Mouse (Mus musculus) midbrain, embryonic 16.5 days (tissue): ENCODE results near the gene Traf6. TPM values are rescaled to one million over a fixed set of nuclear protein-coding genes. Genes with fewer than 3 reads are reported as not detected.

Experiments
- ATAC-seq: fragments of 200-750 bp; cut with Nextera tagmentation; 2 replicates; pipeline ENCODE4 v1.8.0; 2017; ENCODE audit warnings: moderate TSS enrichment
- H3K27ac ChIP-seq: fragments of 300-500 bp; sonication (generic); 2 replicates; pipeline ENCODE4 v1.5.1; 2014; ENCODE audit warnings: mild to moderate bottlenecking, low read length, mixed read lengths
- H3K27me3 ChIP-seq: fragments of 300-500 bp; sonication (generic); 2 replicates; pipeline ENCODE4 v1.6.1; 2014; ENCODE audit warnings: low read depth, low read length, mixed read lengths; ENCODE audit not compliant: control insufficient read depth, insufficient read depth
- H3K36me3 ChIP-seq: fragments of 300-500 bp; sonication (generic); 2 replicates; pipeline ENCODE4 v1.6.1; 2014; ENCODE audit warnings: mild to moderate bottlenecking, low read length, moderate library complexity, mixed read lengths; ENCODE audit not compliant: control insufficient read depth, insufficient read depth
- H3K4me1 ChIP-seq: fragments of 300-500 bp; sonication (generic); 2 replicates; pipeline ENCODE4 v1.6.1; 2014; ENCODE audit warnings: mild to moderate bottlenecking, low read length, mixed read lengths; ENCODE audit not compliant: control insufficient read depth, insufficient read depth
- H3K4me2 ChIP-seq: fragments of 300-500 bp; sonication (generic); 2 replicates; pipeline ENCODE4 v1.6.1; 2014; ENCODE audit warnings: mild to moderate bottlenecking, low read length, mixed read lengths
- H3K4me3 ChIP-seq: fragments of 300-500 bp; sonication (generic); 2 replicates; pipeline ENCODE4 v1.5.1; 2014; ENCODE audit warnings: low read depth, mild to moderate bottlenecking, low read length, moderate library complexity, mixed read lengths
- H3K9ac ChIP-seq: fragments of 300-500 bp; sonication (generic); 2 replicates; pipeline ENCODE4 v1.6.1; 2014; ENCODE audit warnings: low read depth, low read length, mixed read lengths
- H3K9me3 ChIP-seq: fragments of 300-500 bp; sonication (generic); replicated peaks from 2 replicates; pipeline ENCODE4 v1.6.1; 2014; ENCODE audit warnings: mild to moderate bottlenecking, low read length, mixed read lengths; ENCODE audit not compliant: control insufficient read depth, poor library complexity, severe bottlenecking
- WGBS: fragments of 180-500 bp; shearing (Covaris S2); extraction: QIAGEN DNeasy Blood & Tissue Kit; methylation state at CpG from one replicate; pipeline ENCODE4 v1.1.7; 2014; 5-methylcytosine and 5-hydroxymethylcytosine counted together
- polyA plus RNA-seq: library from polyadenylated mRNA; unstranded; fragments of >200 nt; fragmentation: Nextera tagmentation; extraction: Ambion mirVana; gene quantifications from 2 replicates; pipeline ENCODE4 v1.2.1, GENCODE M21; 2015

The Traf6 gene
- polyA plus RNA-seq, 1 experiment from 2014 or later, result 5.2 TPM

DNA sequence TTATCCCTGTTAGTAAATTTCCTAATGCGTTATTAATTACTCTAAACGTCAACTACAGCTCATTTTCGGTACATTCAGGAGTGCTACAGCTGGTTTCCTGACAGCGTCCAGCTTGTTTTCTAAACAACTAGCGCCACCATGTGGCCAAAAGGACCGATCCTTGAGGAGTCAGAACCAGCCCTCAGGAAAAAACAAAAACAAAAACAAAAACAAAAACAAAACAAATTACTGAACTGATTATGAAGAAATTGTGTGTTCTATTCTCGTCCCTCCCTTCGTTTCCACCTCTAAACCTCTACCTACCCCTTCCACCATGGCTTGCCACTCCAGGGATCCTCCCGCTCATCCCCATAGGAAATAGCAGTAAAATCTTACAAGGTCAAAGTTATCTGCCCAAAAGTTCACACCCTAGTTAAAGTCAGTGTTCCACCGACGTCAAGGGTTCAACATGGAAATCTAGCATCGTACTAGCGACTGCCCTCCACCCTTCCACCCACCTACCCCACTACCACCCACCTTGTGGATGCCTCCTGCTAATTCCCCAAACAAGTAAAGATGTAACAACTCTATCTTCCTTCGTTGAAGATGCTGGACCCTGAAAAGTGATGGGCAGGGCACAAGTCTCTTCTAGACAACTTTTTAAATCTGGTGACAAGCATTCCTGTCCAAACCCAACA, 25.2 kb upstream of the Traf6 start:
- Histone ChIP-seq H3K4me3 (peak overlapping the region; percentile 32), H3K4me2 (peak overlapping the region; percentile 65), H3K27ac (no peak overlapping the region), H3K9ac (peak overlapping the region; percentile 54), H3K9me3 (no peaks in the 10 kb centered on the region), H3K36me3 (no peaks in the 10 kb centered on the region), H3K27me3 (no peaks in the 10 kb centered on the region; the same call in 1 of the 2 replicates), H3K4me1 (peaks cover 7% of the 10 kb centered on the region; the same call in 1 of the 2 replicates)
- peak; percentile 88 for ATAC-seq
- 17% methylated on average over 14 of the region's 14 CpGs for WGBS

DNA sequence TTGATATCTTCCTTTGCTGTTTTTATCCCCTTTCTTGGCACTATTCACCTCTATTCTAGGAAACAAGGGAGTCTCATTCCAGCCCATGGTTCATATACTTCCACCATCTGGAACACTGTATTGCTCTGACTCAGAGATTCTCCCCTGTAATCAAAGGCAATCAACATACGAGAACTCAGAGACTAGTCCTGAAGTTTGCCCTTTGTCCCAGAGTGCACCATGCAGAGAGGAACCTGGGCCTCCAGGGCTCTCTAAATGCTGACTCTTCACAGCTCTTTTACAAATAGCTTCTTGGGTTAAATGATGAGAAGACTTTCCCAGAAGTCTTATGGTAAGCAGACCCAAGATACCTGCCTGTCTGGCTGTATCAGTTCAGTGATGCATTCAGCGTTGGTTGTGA, 17.7 kb upstream of the Traf6 start:
- no peak overlapping the region for H3K9ac ChIP-seq

DNA sequence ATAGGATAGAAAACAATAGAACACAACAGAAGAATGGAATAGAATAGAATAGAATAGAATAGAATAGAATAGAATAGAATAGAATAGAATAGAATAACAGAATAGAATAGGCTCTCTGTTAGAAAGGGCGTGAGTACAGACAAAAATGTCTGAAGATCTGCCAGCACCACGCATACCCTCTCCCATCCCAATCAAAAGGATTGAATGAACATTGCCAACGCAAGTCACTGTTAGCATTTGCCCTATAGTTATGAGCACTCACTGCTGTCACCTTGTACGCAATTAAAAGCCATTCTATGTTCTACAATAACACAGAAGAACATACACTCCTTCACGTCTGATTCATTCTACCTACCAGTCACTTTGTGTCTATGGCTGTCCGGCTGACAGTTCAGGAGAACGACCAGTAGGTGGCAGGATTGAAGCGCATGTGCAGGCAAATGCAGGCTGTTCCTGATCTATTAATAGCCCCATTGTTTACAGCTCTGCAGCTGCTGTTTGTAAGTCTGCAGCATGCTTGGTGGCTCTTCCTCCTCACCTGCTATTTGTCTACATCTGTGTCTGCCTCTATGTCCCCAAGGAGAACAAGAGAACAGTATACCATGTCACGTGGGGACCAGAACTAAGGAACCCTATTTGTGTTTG, 13.0 kb upstream of the Traf6 start:
- 0 out of 2 replicates have a peak, but pooled peaks cover 2% of the 10 kb centered on the region for H3K4me1 ChIP-seq
- H3K4me3 ChIP-seq, result no peak overlapping the region
- 20% methylated on average over 9 of the region's 9 CpGs for WGBS
- no peaks in the 10 kb centered on the region for H3K27me3 ChIP-seq
- no peak overlapping the region for H3K9ac ChIP-seq
- no peaks in the 10 kb centered on the region for H3K36me3 ChIP-seq
- no peak overlapping the region for H3K4me2 ChIP-seq
- no peak overlapping the region for H3K27ac ChIP-seq
- H3K9me3 ChIP-seq, result no peaks in the 10 kb centered on the region
- peak; percentile 76; the same call in 1 of the 2 replicates for ATAC-seq

More for the DNA sequence above, 17.7 kb upstream of the Traf6 start:
- H3K27ac ChIP-seq, result no peak overlapping the region
- no peak overlapping the region for H3K4me3 ChIP-seq
- H3K27me3 ChIP-seq, result no peaks in the 10 kb centered on the region; the same call in 1 of the 2 replicates
- no peaks in the 10 kb centered on the region for H3K36me3 ChIP-seq
- 79% methylated on average over 2 of the region's 2 CpGs for WGBS
- no peak overlapping the region for H3K4me2 ChIP-seq
- no peak for ATAC-seq
- H3K9me3 ChIP-seq, result no peaks in the 10 kb centered on the region
- 0 out of 2 replicates have a peak, but pooled peaks cover 2% of the 10 kb centered on the region for H3K4me1 ChIP-seq

DNA sequence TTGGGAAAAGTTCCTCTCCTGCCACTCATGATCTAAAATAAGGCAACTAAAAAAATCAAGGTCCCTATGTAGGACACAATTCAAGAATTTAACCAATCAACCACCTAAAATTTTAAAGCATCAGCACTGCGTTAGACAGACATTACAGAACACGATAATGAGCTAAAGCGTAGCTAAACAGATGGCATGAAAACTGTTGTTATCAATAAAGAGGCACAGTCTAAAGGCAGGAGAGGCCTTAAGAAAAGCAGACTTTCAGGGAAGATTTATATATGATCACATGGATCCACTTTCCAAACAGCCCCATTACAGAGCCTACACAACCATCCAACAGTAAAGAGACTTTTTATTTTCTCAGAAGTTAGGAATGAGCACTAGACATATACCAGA, 12.5 kb upstream of the Traf6 start:
- ATAC-seq, result 0 out of 2 replicates have a peak, but pooled peaks have one; percentile 3
- Histone ChIP-seq H3K27me3 (no peaks in the 10 kb centered on the region), H3K4me1 (0 out of 2 replicates have a peak, but pooled peaks cover 2% of the 10 kb centered on the region), H3K9ac (no peak overlapping the region), H3K36me3 (no peaks in the 10 kb centered on the region), H3K4me3 (no peak overlapping the region), H3K4me2 (no peak overlapping the region), H3K27ac (no peak overlapping the region), H3K9me3 (no peaks in the 10 kb centered on the region)
- 86% methylated on average over 3 of the region's 3 CpGs for WGBS

DNA sequence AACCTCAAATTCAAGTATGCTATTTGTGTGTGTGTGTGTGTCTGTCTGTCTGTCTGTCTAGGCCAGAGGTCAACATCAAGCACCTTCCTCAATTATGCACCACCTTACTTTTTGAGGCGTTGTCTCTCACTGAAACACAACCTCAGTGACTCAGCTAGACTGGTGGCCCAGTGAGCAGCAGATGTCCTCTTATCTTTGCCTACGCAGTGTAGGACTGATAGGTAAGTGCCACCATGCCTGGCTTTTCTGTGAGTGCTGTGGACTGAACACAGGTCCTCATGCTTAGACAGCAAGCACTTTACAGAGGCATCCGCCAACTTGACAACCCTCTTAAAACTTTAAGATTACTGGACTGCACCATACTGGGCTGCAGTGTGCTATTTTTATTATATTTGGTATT, 9.5 kb upstream of the Traf6 start:
- WGBS, result 92% methylated on average over 3 of the region's 3 CpGs
- Histone ChIP-seq H3K4me2 (no peak overlapping the region), H3K4me3 (no peak overlapping the region), H3K27me3 (no peaks in the 10 kb centered on the region), H3K27ac (no peak overlapping the region), H3K4me1 (0 out of 2 replicates have a peak, but pooled peaks cover 2% of the 10 kb centered on the region), H3K9ac (no peak overlapping the region), H3K36me3 (no peaks in the 10 kb centered on the region), H3K9me3 (no peaks in the 10 kb centered on the region)
- ATAC-seq, result no peak

DNA sequence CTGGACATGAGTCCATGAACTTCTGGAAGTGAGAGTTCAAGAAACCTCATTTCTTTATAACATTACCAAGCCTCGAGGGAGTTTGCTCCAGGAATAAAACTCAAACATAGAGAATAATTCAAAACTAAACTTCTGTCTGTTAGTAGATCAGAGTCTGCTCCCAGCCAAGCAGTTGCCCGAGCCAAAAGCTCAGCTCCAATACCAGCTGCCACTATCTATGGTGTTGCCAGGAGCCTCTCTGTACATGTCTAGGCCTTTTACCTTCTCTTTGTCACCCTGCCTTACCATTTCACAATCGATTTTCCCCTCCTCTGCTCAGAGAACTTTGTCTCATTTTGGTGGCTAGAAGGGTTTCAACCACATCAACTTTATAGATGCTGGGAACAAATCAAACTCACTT, 4.7 kb upstream of the Traf6 start:
- no peak for ATAC-seq

DNA sequence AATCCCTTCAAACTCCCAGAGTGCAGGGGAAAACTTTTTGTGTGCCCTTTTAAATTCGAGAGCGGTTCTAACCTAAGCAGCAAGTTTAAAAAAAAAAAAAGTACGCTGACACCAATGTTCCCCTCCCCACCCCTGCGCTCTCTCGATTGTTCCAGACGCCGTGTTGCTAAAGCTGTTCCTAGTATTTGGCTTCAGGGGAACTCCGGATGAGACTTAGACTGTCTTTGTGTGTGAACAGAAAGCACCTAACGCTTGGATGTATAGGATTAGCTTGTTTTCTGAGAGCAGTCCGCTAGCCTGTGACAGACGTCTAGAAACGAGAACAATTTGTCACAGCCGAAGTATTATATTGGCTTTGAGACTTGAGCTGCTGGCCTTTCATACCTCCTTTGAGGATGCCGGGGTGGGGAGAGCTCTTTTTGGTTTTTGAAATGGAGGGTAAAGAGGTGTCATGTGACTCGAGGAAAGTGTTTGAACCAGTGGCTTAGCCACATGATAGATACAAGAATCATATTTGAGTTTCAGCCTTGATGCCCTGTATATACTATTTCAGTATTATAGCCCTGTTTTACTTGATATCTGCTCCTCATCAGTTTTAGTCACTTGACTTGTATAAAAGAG, 1.0 kb downstream of the Traf6 start:
- ATAC-seq, result 0 out of 2 replicates have a peak, but pooled peaks have one; percentile 17
- WGBS, result under 1% methylated on average over 15 of the region's 15 CpGs

More for the DNA sequence above, 4.7 kb upstream of the Traf6 start:
- H3K27me3 ChIP-seq, result no peaks in the 10 kb centered on the region
- no peak overlapping the region for H3K4me3 ChIP-seq
- H3K9ac ChIP-seq, result no peak overlapping the region
- no peaks in the 10 kb centered on the region for H3K36me3 ChIP-seq
- WGBS, result 76% methylated on average over 3 of the region's 3 CpGs
- no peaks in the 10 kb centered on the region; the same call in 1 of the 2 replicates for H3K4me1 ChIP-seq
- no peaks in the 10 kb centered on the region for H3K9me3 ChIP-seq
- no peak overlapping the region for H3K4me2 ChIP-seq
- no peak overlapping the region for H3K27ac ChIP-seq

DNA sequence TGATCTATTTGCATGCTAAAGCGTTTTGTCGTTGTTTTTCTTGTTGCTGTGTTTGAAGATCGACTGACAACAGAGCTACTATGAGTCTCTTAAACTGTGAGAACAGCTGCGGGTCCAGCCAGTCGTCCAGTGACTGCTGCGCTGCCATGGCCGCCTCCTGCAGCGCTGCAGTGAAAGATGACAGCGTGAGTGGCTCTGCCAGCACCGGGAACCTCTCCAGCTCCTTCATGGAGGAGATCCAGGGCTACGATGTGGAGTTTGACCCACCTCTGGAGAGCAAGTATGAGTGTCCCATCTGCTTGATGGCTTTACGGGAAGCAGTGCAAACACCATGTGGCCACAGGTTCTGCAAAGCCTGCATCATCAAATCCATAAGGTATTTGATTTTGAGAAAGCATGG, 6.2 kb downstream of the Traf6 start:
- H3K4me2 ChIP-seq, result no peak overlapping the region
- no peaks in the 10 kb centered on the region for H3K27me3 ChIP-seq
- H3K4me3 ChIP-seq, result no peak overlapping the region
- H3K27ac ChIP-seq, result no peak overlapping the region
- no peaks in the 10 kb centered on the region for H3K9me3 ChIP-seq
- no peak for ATAC-seq
- WGBS, result 85% methylated on average over 12 of the region's 12 CpGs
- peaks cover 12% of the 10 kb centered on the region; the same call in 1 of the 2 replicates for H3K36me3 ChIP-seq
- H3K9ac ChIP-seq, result no peak overlapping the region
- peaks cover 6% of the 10 kb centered on the region for H3K4me1 ChIP-seq

More for the DNA sequence above, 1.0 kb downstream of the Traf6 start:
- Histone ChIP-seq H3K4me3 (peak overlapping the region; percentile 91), H3K9me3 (no peaks in the 10 kb centered on the region), H3K9ac (peak overlapping the region; percentile 86), H3K27ac (no peak overlapping the region), H3K4me2 (peak overlapping the region; percentile 80), H3K36me3 (no peaks in the 10 kb centered on the region), H3K4me1 (peaks cover 10% of the 10 kb centered on the region), H3K27me3 (no peaks in the 10 kb centered on the region)

DNA sequence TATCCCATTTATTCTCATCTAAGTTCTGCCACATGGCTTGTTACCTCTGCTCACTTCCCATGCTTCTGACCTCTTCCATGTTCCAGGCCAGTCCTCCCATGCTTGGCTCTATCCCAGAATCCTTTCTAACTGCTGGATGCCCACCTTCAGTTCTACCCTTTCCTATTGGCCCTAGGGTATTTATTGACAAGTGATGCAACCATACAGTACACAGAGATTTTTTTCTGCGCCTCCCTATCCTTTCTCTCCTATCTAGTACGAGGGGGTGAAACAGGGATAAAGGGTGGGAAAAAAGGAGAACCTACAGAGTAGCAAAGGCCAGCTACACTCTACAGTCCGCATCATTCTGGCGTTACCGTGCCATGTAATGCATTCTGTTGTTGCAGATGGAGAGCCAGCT, 9.8 kb downstream of the Traf6 start:
- Histone ChIP-seq H3K36me3 (peaks cover 17% of the 10 kb centered on the region), H3K4me3 (no peak overlapping the region), H3K27ac (no peak overlapping the region), H3K27me3 (no peaks in the 10 kb centered on the region), H3K4me1 (no peaks in the 10 kb centered on the region), H3K9ac (no peak overlapping the region), H3K4me2 (no peak overlapping the region), H3K9me3 (no peaks in the 10 kb centered on the region)
- ATAC-seq, result no peak
- 89% methylated on average over 5 of the region's 5 CpGs for WGBS
